Mouse (Mus musculus) heart, adult 2 months (tissue): ENCODE results near the gene Slc37a2. TPM values are rescaled to one million over a fixed set of nuclear protein-coding genes. Genes with fewer than 3 reads are reported as not detected.
"Not testable (repeated sequence)": the region's sequence is repeated elsewhere in the genome, so short reads cannot be mapped to it uniquely, and the experiment has no call there.

Experiments used
- DNase-seq, 2 experiments: peaks; one replicate each; pipeline ENCODE4 v3.0.0; 2021
- H3K27ac ChIP-seq: fragments of 200-600 bp; 2 replicates; pipeline ENCODE4 v1.8.1; 2022
- H3K27me3 ChIP-seq: fragments of 200-500 bp; 2 replicates; pipeline ENCODE4 v1.6.1; 2012; ENCODE audit warnings: mild to moderate bottlenecking, low read length, inconsistent platforms, mixed read lengths; ENCODE audit not compliant: control insufficient read depth, insufficient read depth
- H3K36me3 ChIP-seq: fragments of 200-500 bp; 2 replicates; pipeline ENCODE4 v1.6.1; 2012; ENCODE audit warnings: low read length, inconsistent platforms; ENCODE audit not compliant: control insufficient read depth, insufficient read depth
- H3K4me1 ChIP-seq: fragments of 200-500 bp; 2 replicates; pipeline ENCODE4 v1.6.1; 2011; ENCODE audit warnings: low read length; ENCODE audit not compliant: control insufficient read depth, insufficient read depth
- H3K4me3 ChIP-seq: fragments of 200-600 bp; 2 replicates; pipeline ENCODE4 v1.8.1; 2022
- H3K79me2 ChIP-seq: fragments of 200-500 bp; replicated peaks from 2 replicates; pipeline ENCODE4 v1.6.1; 2012; ENCODE audit warnings: mild to moderate bottlenecking, inconsistent platforms, low read length, moderate library complexity, mixed read lengths; ENCODE audit not compliant: control insufficient read depth, insufficient read depth
- H3K9ac ChIP-seq: fragments of 200-500 bp; 2 replicates; pipeline ENCODE4 v1.6.1; 2012; ENCODE audit warnings: low read depth, mild to moderate bottlenecking, control low read depth, inconsistent platforms, low read length, mixed read lengths
- CTCF ChIP-seq: fragments of 200-600 bp; IDR thresholded peaks from 2 replicates; pipeline ENCODE4 v1.8.1; 2022; ENCODE audit warnings: antibody characterized with exemption, mild to moderate bottlenecking, moderate library complexity
- EP300 ChIP-seq: fragments of 200-500 bp; IDR thresholded peaks from 2 replicates; pipeline ENCODE4 v1.6.1; 2011; ENCODE audit warnings: low read depth, low read length, control low read depth; ENCODE audit not compliant: insufficient read depth
- POLR2A ChIP-seq: fragments of 200-500 bp; IDR thresholded peaks from 2 replicates; pipeline ENCODE4 v1.6.1; 2011; ENCODE audit warnings: mild to moderate bottlenecking, low read depth, low read length, control low read depth; ENCODE audit not compliant: insufficient read depth
- WGBS: fragments of 180-500 bp; shearing (Covaris S2); methylation state at CpG from one replicate; pipeline ENCODE4 v1.1.7; 2018; 5-methylcytosine and 5-hydroxymethylcytosine counted together
- intact Hi-C: fragments of 180-260 bp; cut with DNase I; formaldehyde crosslinking; loops from one replicate; pipeline ENCODE4 v1.15.1; 2025
- long read RNA-seq: library from polyadenylated mRNA; stranded (forward); transcript quantifications from one replicate; pipeline ENCODE4 v2.0.0, GENCODE M21; 2021
- polyA plus RNA-seq: library from polyadenylated mRNA; depleted of rRNA; stranded (reverse); fragments of >200 nt; gene quantifications from 2 replicates; pipeline ENCODE4 v1.2.3, GENCODE M21; 2012; rRNA removed
- total RNA-seq, 2 experiments: library from RNA; stranded (reverse); gene quantifications; 2 replicates each; pipeline ENCODE4 v1.2.3; 2021

The Slc37a2 gene
- total RNA-seq, result 1 to 10 TPM; 2.9 to 4.1 TPM
- 4.1 and 5.9 TPM in 2 replicates for polyA plus RNA-seq
- long read RNA-seq, full-length matches to known transcripts, result 7 of 8 reads
- long read RNA-seq, partial matches to known transcripts, result 0 of 8 reads
- long read RNA-seq, other reads (novel, unspliced or antisense), result 1 of 8 reads

GRCm38 (mm10) chr9:37255149-37255888, at the start of gene Slc37a2:
Gene Slc37a2, minus strand, starts transcription at chr9:37255738.
- intact Hi-C loops, result loop anchor here (5.0 kb wide), 1 partner anchor 72 kb away; no protein-coding TSS in a partner anchor

GRCm38 (mm10) chr9:37301720-37302119, 46.2 kb upstream of the Slc37a2 start:
- no peaks in the 10 kb centered on the region for H3K4me1 ChIP-seq
- H3K4me3 ChIP-seq, result no peak overlapping the region
- intact Hi-C loops, result no loop called here
- no peak for TF ChIP-seq CTCF
- no peak for TF ChIP-seq EP300
- no peak for TF ChIP-seq POLR2A
- H3K36me3 ChIP-seq, result no peaks in the 10 kb centered on the region
- H3K9ac ChIP-seq, result no peak overlapping the region
- no peak overlapping the region for H3K27ac ChIP-seq
- H3K79me2 ChIP-seq, result no peaks in the 10 kb centered on the region
- no peaks in the 10 kb centered on the region for H3K27me3 ChIP-seq
- WGBS, result 69% methylated on average over 1 of the region's 1 CpGs
- no peak for DNase-seq

More at GRCm38 (mm10) chr9:37255149-37255888, at the start of gene Slc37a2:
- Histone ChIP-seq H3K9ac (peak within 1 kb of the TSS; percentile 58), H3K36me3 (no peaks in the 10 kb centered on the region), H3K4me1 (peaks cover 4% of the 10 kb centered on the region), H3K4me3 (peak within 1 kb of the TSS; percentile 49), H3K27me3 (no peaks in the 10 kb centered on the region), H3K27ac (peak within 1 kb of the TSS; percentile 29), H3K79me2 (no peaks in the 10 kb centered on the region)
- 2% methylated on average over 38 of the region's 38 CpGs for WGBS
- peak; percentile 78 to 83 for DNase-seq
- no peak for TF ChIP-seq POLR2A
- no peak for TF ChIP-seq EP300
- TF ChIP-seq CTCF, result no peak

GRCm38 (mm10) chr9:37300501-37300900, 45.0 kb upstream of the Slc37a2 start:
- H3K9ac ChIP-seq, H3K27me3 ChIP-seq, H3K36me3 ChIP-seq, intact Hi-C loops, H3K27ac ChIP-seq, H3K79me2 ChIP-seq, H3K4me1 ChIP-seq, H3K4me3 ChIP-seq, DNase-seq: not testable (repeated sequence)
- 77% methylated on average over 1 of the region's 1 CpGs for WGBS

- H3K4me1 ChIP-seq, result no peaks in the 10 kb centered on the region
- no peaks in the 10 kb centered on the region for H3K27me3 ChIP-seq
- no peaks in the 10 kb centered on the region for H3K36me3 ChIP-seq
- intact Hi-C loops, result no loop called here
- no peak overlapping the region for H3K4me3 ChIP-seq
- H3K27ac ChIP-seq, result no peak overlapping the region
- no peaks in the 10 kb centered on the region for H3K79me2 ChIP-seq
- no peak for DNase-seq
- TF ChIP-seq POLR2A (no peak), EP300 (no peak), CTCF (no peak)
- no peak overlapping the region for H3K9ac ChIP-seq
Measured at GRCm38 (mm10) chr9:37295586-37295985, 40.0 kb upstream of the Slc37a2 start.

- no peak overlapping the region for H3K9ac ChIP-seq
- intact Hi-C loops, result no loop called here
- TF ChIP-seq EP300, result no peak
- TF ChIP-seq CTCF, result no peak
- no peak for TF ChIP-seq POLR2A
- H3K79me2 ChIP-seq, result no peaks in the 10 kb centered on the region
- DNase-seq, result no peak
- no peak overlapping the region for H3K27ac ChIP-seq
- no peak overlapping the region for H3K4me3 ChIP-seq
- H3K36me3 ChIP-seq, result no peaks in the 10 kb centered on the region
- H3K27me3 ChIP-seq, result no peaks in the 10 kb centered on the region
- no peaks in the 10 kb centered on the region for H3K4me1 ChIP-seq
- 87% methylated on average over 2 of the region's 2 CpGs for WGBS
Measured at GRCm38 (mm10) chr9:37266622-37267021, 11.1 kb upstream of the Slc37a2 start.

GRCm38 (mm10) chr9:37255889-37256225, 319 bp upstream of the Slc37a2 start:
- Histone ChIP-seq H3K4me1 (peaks cover 4% of the 10 kb centered on the region), H3K27me3 (no peaks in the 10 kb centered on the region), H3K9ac (peak overlapping the region; percentile 58), H3K36me3 (no peaks in the 10 kb centered on the region), H3K4me3 (peak overlapping the region; percentile 49), H3K27ac (peak overlapping the region; percentile 29), H3K79me2 (no peaks in the 10 kb centered on the region)
- intact Hi-C loops, result loop anchor here (5.0 kb wide), 1 partner anchor 71 kb away; no protein-coding TSS in a partner anchor
- WGBS, result 29% methylated on average over 7 of the region's 7 CpGs
- DNase-seq, result peak; percentile 54 to 62
- no peak for TF ChIP-seq POLR2A
- peak; percentile 71 for TF ChIP-seq CTCF
- no peak for TF ChIP-seq EP300
